Mouse (Mus musculus) neural tube, embryonic 14.5 days (tissue): ENCODE data around the gene Snapin. TPM values are rescaled to one million over a fixed set of nuclear protein-coding genes. Genes with fewer than 3 reads are reported as not detected.

Experiments used
- polyA plus RNA-seq: library from polyadenylated mRNA; unstranded; fragments of >200 nt; fragmentation: Nextera tagmentation; extraction: Ambion mirVana; gene quantifications from 2 replicates; pipeline ENCODE4 v1.2.1, GENCODE M21; 2014

The Snapin gene
- polyA plus RNA-seq, 1 experiment from 2014 or later = 112 TPM

Other genes with a start within 250 kb of the Snapin start
- gene Creb3l4, start 247.5 kb downstream of the Snapin start, polyA plus RNA-seq = 1.3 and 2.4 TPM in 2 replicates
- gene Slc39a1, start 242.9 kb downstream of the Snapin start, polyA plus RNA-seq = 41.2 and 46.0 TPM in 2 replicates
- gene Crtc2, start 236.9 kb downstream of the Snapin start, polyA plus RNA-seq = 11.6 and 12.6 TPM in 2 replicates
- 7.3 and 8.5 TPM in 2 replicates for gene Dennd4b, start 225.8 kb downstream of the Snapin start, polyA plus RNA-seq
- gene Gatad2b, start 197.9 kb downstream of the Snapin start, polyA plus RNA-seq = 14.3 and 21.6 TPM in 2 replicates
- gene Slc27a3, start 101.1 kb downstream of the Snapin start, polyA plus RNA-seq = 21.3 and 21.7 TPM in 2 replicates
- 30.1 and 35.2 TPM in 2 replicates for gene Ints3, start 57.4 kb downstream of the Snapin start, polyA plus RNA-seq
- gene Npr1, start 25.2 kb downstream of the Snapin start, polyA plus RNA-seq = 1.4 and 4.0 TPM in 2 replicates
- 262 and 269 TPM in 2 replicates for gene Ilf2, start 14.9 kb downstream of the Snapin start, polyA plus RNA-seq
- 116 and 123 TPM in 2 replicates for gene Chtop, start 18.5 kb upstream of the Snapin start, polyA plus RNA-seq
- 15.8 and 18.6 TPM in 2 replicates for gene S100a1, start 23.4 kb upstream of the Snapin start, polyA plus RNA-seq
- 6.9 and 11.0 TPM in 2 replicates for gene S100a13, start 23.4 kb upstream of the Snapin start, polyA plus RNA-seq
- not detected in 2 replicates for gene S100a14, start 35.8 kb upstream of the Snapin start, polyA plus RNA-seq
- 22.5 and 33.3 TPM in 2 replicates for gene S100a16, start 46.2 kb upstream of the Snapin start, polyA plus RNA-seq
- 0.31 and 2.0 TPM in 2 replicates for gene S100a3, start 69.5 kb upstream of the Snapin start, polyA plus RNA-seq
- gene S100a2, start 99.2 kb upstream of the Snapin start, polyA plus RNA-seq = not detected in 2 replicates
- not detected in 2 replicates for gene Gm42674, start 110.9 kb upstream of the Snapin start, polyA plus RNA-seq
- gene S100a4, start 112.7 kb upstream of the Snapin start, polyA plus RNA-seq = 1.2 TPM in 1 of 2 replicates, not detected in the other
- gene S100a5, start 117.5 kb upstream of the Snapin start, polyA plus RNA-seq = not detected in 2 replicates
- gene S100a6, start 121.8 kb upstream of the Snapin start, polyA plus RNA-seq = 11.8 and 27.5 TPM in 2 replicates
- not detected in 2 replicates for gene S100a7a, start 163.0 kb upstream of the Snapin start, polyA plus RNA-seq
- gene S100a8, start 177.9 kb upstream of the Snapin start, polyA plus RNA-seq = 1.8 and 9.7 TPM in 2 replicates
- gene S100a9, start 204.7 kb upstream of the Snapin start, polyA plus RNA-seq = 0.46 and 7.1 TPM in 2 replicates
- gene Pglyrp4, start 235.9 kb upstream of the Snapin start, polyA plus RNA-seq = not detected in 2 replicates